Mouse (Mus musculus): Measurements from ENCODE around the gene Pkn1. TPM values are rescaled to one million over a fixed set of nuclear protein-coding genes. Genes with fewer than 3 reads are reported as not detected.

Pkn1 gene
- total RNA-seq, 2 experiments from 2014 or later = 33.0 to 36.3 TPM

GRCm38 (mm10) chr8:83695351-83696106 is 3.5 kb downstream of the Pkn1 start:
- ATAC-seq (replicated peaks; ENCODE audit: low FRiP score, low TSS enrichment, poor library complexity, severe bottlenecking) = no peak

GRCm38 (mm10) chr8:83694369-83695160 is 4.4 kb downstream of the Pkn1 start:
- ATAC-seq (replicated peaks; ENCODE audit: low FRiP score, low TSS enrichment, poor library complexity, severe bottlenecking) = no peak

- no peak for ATAC-seq (replicated peaks; ENCODE audit: low FRiP score, low TSS enrichment, poor library complexity, severe bottlenecking)
These were observed 5.3 kb downstream of the Pkn1 start for GRCm38 (mm10) chr8:83693609-83694236.

- no peak for ATAC-seq (replicated peaks; ENCODE audit: low FRiP score, low TSS enrichment, poor library complexity, severe bottlenecking)
These were observed 9.7 kb downstream of the Pkn1 start for GRCm38 (mm10) chr8:83689264-83689663.

- no peak for ATAC-seq (replicated peaks; ENCODE audit: low FRiP score, low TSS enrichment, poor library complexity, severe bottlenecking)
These were observed 14.5 kb downstream of the Pkn1 start for GRCm38 (mm10) chr8:83684517-83684916.

- no peak for ATAC-seq (replicated peaks; ENCODE audit: low FRiP score, low TSS enrichment, poor library complexity, severe bottlenecking)
These were observed 17.9 kb downstream of the Pkn1 start for GRCm38 (mm10) chr8:83681099-83681498.

GRCm38 (mm10) chr8:83680603-83681002 is 18.4 kb downstream of the Pkn1 start:
- no peak for ATAC-seq (replicated peaks; ENCODE audit: low FRiP score, low TSS enrichment, poor library complexity, severe bottlenecking)

GRCm38 (mm10) chr8:83679866-83680265 is 19.1 kb downstream of the Pkn1 start:
- no peak for ATAC-seq (replicated peaks; ENCODE audit: low FRiP score, low TSS enrichment, poor library complexity, severe bottlenecking)

GRCm38 (mm10) chr8:83674497-83674896 is 24.5 kb downstream of the Pkn1 start:
- ATAC-seq (replicated peaks; ENCODE audit: low FRiP score, low TSS enrichment, poor library complexity, severe bottlenecking) = no peak

- ATAC-seq (replicated peaks; ENCODE audit: low FRiP score, low TSS enrichment, poor library complexity, severe bottlenecking) = no peak
These were observed 26.0 kb downstream of the Pkn1 start for GRCm38 (mm10) chr8:83672936-83673335.

- no peak for ATAC-seq (replicated peaks; ENCODE audit: low FRiP score, low TSS enrichment, poor library complexity, severe bottlenecking)
These were observed 30.0 kb downstream of the Pkn1 start for GRCm38 (mm10) chr8:83669013-83669412.

GRCm38 (mm10) chr8:83668010-83668916 is 30.7 kb downstream of the Pkn1 start:
- peak; percentile 19 for ATAC-seq (replicated peaks; ENCODE audit: low FRiP score, low TSS enrichment, poor library complexity, severe bottlenecking)

GRCm38 (mm10) chr8:83667526-83667925 is 31.5 kb downstream of the Pkn1 start:
- no peak for ATAC-seq (replicated peaks; ENCODE audit: low FRiP score, low TSS enrichment, poor library complexity, severe bottlenecking)

- ATAC-seq (replicated peaks; ENCODE audit: low FRiP score, low TSS enrichment, poor library complexity, severe bottlenecking) = no peak
These were observed 32.1 kb downstream of the Pkn1 start for GRCm38 (mm10) chr8:83666866-83667234.

- ATAC-seq (replicated peaks; ENCODE audit: low FRiP score, low TSS enrichment, poor library complexity, severe bottlenecking) = no peak
These were observed 32.8 kb downstream of the Pkn1 start, which contains the start of gene Ptger1 for GRCm38 (mm10) chr8:83665969-83666865. Gene Ptger1, plus strand, starts transcription at chr8:83666678.

GRCm38 (mm10) chr8:83664931-83665625 is 33.9 kb downstream of the Pkn1 start:
- no peak for ATAC-seq (replicated peaks; ENCODE audit: low FRiP score, low TSS enrichment, poor library complexity, severe bottlenecking)

- no peak for ATAC-seq (replicated peaks; ENCODE audit: low FRiP score, low TSS enrichment, poor library complexity, severe bottlenecking)
These were observed 34.9 kb downstream of the Pkn1 start for GRCm38 (mm10) chr8:83664096-83664495.

- ATAC-seq (replicated peaks; ENCODE audit: low FRiP score, low TSS enrichment, poor library complexity, severe bottlenecking) = peak; percentile 66
These were observed 36.6 kb downstream of the Pkn1 start for GRCm38 (mm10) chr8:83662421-83662826.

Data from megakaryocyte-erythroid progenitor cell, adult 5-6 weeks (primary cell).